Mouse (Mus musculus): Measurements from ENCODE around the gene Agbl1.

DNA sequence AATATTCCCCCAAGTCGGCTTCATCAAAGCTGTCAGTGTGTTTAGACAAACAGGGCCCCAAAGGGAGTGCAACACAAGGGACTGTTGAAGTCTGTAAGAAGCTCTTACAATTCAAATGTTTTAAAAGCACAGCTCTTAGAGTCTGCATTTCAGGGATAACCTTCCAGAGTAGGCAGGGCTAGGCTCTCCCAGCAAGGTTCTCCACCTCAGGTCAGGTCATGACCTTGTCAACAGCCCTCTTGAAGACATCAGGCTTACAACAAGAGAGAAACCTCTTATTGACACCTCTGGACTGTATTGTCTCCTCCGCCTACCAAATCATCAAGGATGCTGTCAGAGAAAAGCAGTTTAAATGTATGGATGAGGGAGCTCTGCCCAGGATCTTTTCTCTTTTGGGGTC is 692.0 kb downstream of the Agbl1 start:
- TF ChIP-seq EP300 (IDR thresholded peaks at IDR 0.05; ENCODE audit: insufficient read depth, low read depth, low read length) (no peak), CTCF (IDR thresholded peaks at IDR 0.05; ENCODE audit: low read depth, low read length) (no peak), POLR2A (IDR thresholded peaks at IDR 0.05; ENCODE audit: insufficient read depth, low read length) (no peak)
